Mouse (Mus musculus): ENCODE results near the gene Ets2.
"Not testable (repeated sequence)": the region's sequence is repeated elsewhere in the genome, so short reads cannot be mapped to it uniquely, and the experiment has no call there.

- TF ChIP-seq CTCF (IDR thresholded peaks at IDR 0.05); POLR2A (IDR thresholded peaks at IDR 0.05; ENCODE audit: insufficient read depth, low read depth, low read length): not testable (repeated sequence)
These were observed 62.2 kb downstream of the Ets2 start for GRCm38 (mm10) chr16:95764041-95764440.
